Mouse (Mus musculus) forebrain, postnatal 0 days (tissue): Measurements from ENCODE around the gene Tmcc3. TPM values are rescaled to one million over a fixed set of nuclear protein-coding genes. Genes with fewer than 3 reads are reported as not detected.

Source experiments
- ATAC-seq: fragments of 200-750 bp; cut with Nextera tagmentation; 2 replicates; pipeline ENCODE4 v1.8.0; 2017; ENCODE audit warnings: mild to moderate bottlenecking, moderate library complexity
- DNase-seq: peaks from one replicate; pipeline ENCODE4 v3.0.0-alpha.2; 2015
- H3K27ac ChIP-seq: fragments of 300-500 bp; sonication (generic); 2 replicates; pipeline ENCODE4 v1.5.1; 2014; ENCODE audit warnings: low read depth, mild to moderate bottlenecking, antibody characterized with exemption, low read length, moderate library complexity, mixed read lengths
- H3K27me3 ChIP-seq: fragments of 300-500 bp; sonication (generic); 2 replicates; pipeline ENCODE4 v1.6.1; 2014; ENCODE audit warnings: mild to moderate bottlenecking, low read length, mixed read lengths; ENCODE audit not compliant: insufficient read depth
- H3K36me3 ChIP-seq: fragments of 300-500 bp; sonication (generic); 2 replicates; pipeline ENCODE4 v1.6.1; 2014; ENCODE audit warnings: mild to moderate bottlenecking, moderate library complexity; ENCODE audit not compliant: insufficient read depth
- H3K4me1 ChIP-seq: fragments of 300-500 bp; sonication (generic); 2 replicates; pipeline ENCODE4 v1.6.1; 2014; ENCODE audit warnings: antibody characterized with exemption; ENCODE audit not compliant: insufficient read depth
- H3K4me2 ChIP-seq: fragments of 300-500 bp; sonication (generic); 2 replicates; pipeline ENCODE4 v1.6.1; 2014; ENCODE audit warnings: low read depth, mild to moderate bottlenecking, moderate library complexity
- H3K4me3 ChIP-seq: fragments of 300-500 bp; sonication (generic); 2 replicates; pipeline ENCODE4 v1.5.1; 2014; ENCODE audit warnings: low read depth, low read length, mixed read lengths
- H3K9ac ChIP-seq: fragments of 300-500 bp; sonication (generic); 2 replicates; pipeline ENCODE4 v1.6.1; 2014; ENCODE audit warnings: mild to moderate bottlenecking
- H3K9me3 ChIP-seq: fragments of 300-500 bp; sonication (generic); 2 replicates; pipeline ENCODE4 v1.6.1; 2016; ENCODE audit warnings: low read length
- CTCF ChIP-seq: sonication (generic); IDR thresholded peaks from 2 replicates; pipeline ENCODE4 v1.5.1; 2016; ENCODE audit warnings: antibody characterized with exemption, control low read depth, low read depth
- WGBS: fragments of 180-500 bp; shearing (Covaris S2); extraction: QIAGEN DNeasy Blood & Tissue Kit; methylation state at CpG from one replicate; pipeline ENCODE4 v1.1.7; 2014; 5-methylcytosine and 5-hydroxymethylcytosine counted together
- polyA plus RNA-seq: library from polyadenylated mRNA; unstranded; fragments of >200 nt; fragmentation: Nextera tagmentation; extraction: Ambion mirVana; gene quantifications from 2 replicates; pipeline ENCODE4 v1.2.1, GENCODE M21; 2015
- total RNA-seq: library from RNA; depleted of rRNA; stranded (reverse); fragments of >200 nt; gene quantifications from 2 replicates; pipeline ENCODE4 v1.2.3, GENCODE M21; 2014

The Tmcc3 gene
- total and polyA plus RNA-seq, 2 experiments from 2014 or later: 7.5 to 10.2 TPM

GRCm38 (mm10) chr10:94521107-94521401, 209.3 kb downstream of the Tmcc3 start:
- Histone ChIP-seq H3K9ac (no peak overlapping the region), H3K4me1 (0 out of 2 replicates have a peak, but pooled peaks cover 12% of the 10 kb centered on the region), H3K9me3 (no peaks in the 10 kb centered on the region), H3K27ac (no peak overlapping the region), H3K4me2 (peak overlapping the region; percentile 28; the same call in 1 of the 2 replicates), H3K36me3 (no peaks in the 10 kb centered on the region), H3K27me3 (no peaks in the 10 kb centered on the region), H3K4me3 (no peak overlapping the region)
- DNase-seq (no peak), ATAC-seq (no peak)
- WGBS: 43% methylated on average over 3 of the region's 3 CpGs
- TF ChIP-seq CTCF: no peak

DNA sequence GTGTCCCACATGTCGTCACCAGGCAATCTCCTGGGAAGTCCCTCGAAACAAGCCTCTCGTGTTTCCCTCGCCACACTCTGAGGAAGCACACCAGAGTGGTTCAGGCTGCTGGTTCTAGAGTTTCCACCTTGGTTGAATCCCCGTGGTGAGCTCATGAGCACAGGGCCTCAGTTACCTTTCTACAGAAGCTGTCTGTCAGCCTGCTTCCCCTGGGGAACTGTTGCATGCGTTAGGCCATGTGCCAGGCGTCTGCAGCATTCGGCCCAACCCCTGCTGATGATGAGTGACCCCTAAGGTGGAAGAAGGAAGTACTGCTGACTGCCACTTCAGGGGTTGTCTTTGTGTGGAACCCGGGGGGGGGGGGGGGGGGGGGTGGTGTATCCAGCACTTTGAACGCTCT, 210.0 kb downstream of the Tmcc3 start:
- Histone ChIP-seq H3K9ac (no peak overlapping the region), H3K4me3 (no peak overlapping the region), H3K9me3 (no peaks in the 10 kb centered on the region), H3K27ac (no peak overlapping the region), H3K27me3 (no peaks in the 10 kb centered on the region), H3K4me2 (no peak overlapping the region), H3K4me1 (0 out of 2 replicates have a peak, but pooled peaks cover 12% of the 10 kb centered on the region), H3K36me3 (no peaks in the 10 kb centered on the region)
- no peak for TF ChIP-seq CTCF
- no peak for ATAC-seq
- WGBS: 38% methylated on average over 10 of the region's 10 CpGs
- DNase-seq: no peak

DNA sequence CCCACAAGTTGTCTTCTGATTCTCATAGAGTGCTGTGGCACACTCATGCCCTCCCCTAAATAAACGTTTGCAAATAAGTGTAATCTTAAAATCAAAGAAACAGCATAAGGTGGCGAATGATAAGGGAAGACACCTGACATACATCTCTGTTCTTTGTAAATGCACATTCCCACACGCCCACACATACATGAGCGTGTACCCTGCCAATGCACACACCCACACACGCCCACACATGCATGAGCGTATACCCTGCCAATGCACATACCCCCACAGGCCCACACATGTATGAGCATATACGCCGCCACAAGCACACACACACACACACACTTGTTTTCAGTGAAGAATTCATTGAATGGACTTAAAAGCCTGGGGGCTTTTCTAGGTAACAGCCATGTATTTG, 211.5 kb downstream of the Tmcc3 start:
- H3K27ac ChIP-seq: peak overlapping the region; percentile 15; the same call in 1 of the 2 replicates
- ATAC-seq (peak; percentile 38; the same call in 1 of the 2 replicates), DNase-seq (no peak)
- H3K4me2 ChIP-seq: peak overlapping the region; percentile 30; the same call in 1 of the 2 replicates
- no peaks in the 10 kb centered on the region for H3K36me3 ChIP-seq
- H3K9me3 ChIP-seq: no peaks in the 10 kb centered on the region
- WGBS: 72% methylated on average over 8 of the region's 8 CpGs
- H3K4me3 ChIP-seq: no peak overlapping the region
- H3K9ac ChIP-seq: no peak overlapping the region
- TF ChIP-seq CTCF: no peak
- 0 out of 2 replicates have a peak, but pooled peaks cover 12% of the 10 kb centered on the region for H3K4me1 ChIP-seq
- no peaks in the 10 kb centered on the region for H3K27me3 ChIP-seq

- H3K9ac ChIP-seq: 0 out of 2 replicates have a peak overlapping the region, but pooled peaks have one; percentile 1
- DNase-seq: peak; percentile 85
Measured at GRCm38 (mm10) chr10:94523711-94524156, 212.0 kb downstream of the Tmcc3 start.

GRCm38 (mm10) chr10:94524966-94525365, 213.2 kb downstream of the Tmcc3 start:
- DNase-seq: no peak
- no peaks in the 10 kb centered on the region for H3K9me3 ChIP-seq
- H3K4me3 ChIP-seq: no peak overlapping the region
- ATAC-seq: no peak
- H3K36me3 ChIP-seq: no peaks in the 10 kb centered on the region
- 72% methylated on average over 6 of the region's 6 CpGs for WGBS
- H3K9ac ChIP-seq: no peak overlapping the region
- H3K4me1 ChIP-seq: 0 out of 2 replicates have a peak, but pooled peaks cover 9% of the 10 kb centered on the region
- no peak for TF ChIP-seq CTCF
- no peaks in the 10 kb centered on the region for H3K27me3 ChIP-seq
- H3K27ac ChIP-seq: no peak overlapping the region
- H3K4me2 ChIP-seq: no peak overlapping the region

More at GRCm38 (mm10) chr10:94523711-94524156, 212.0 kb downstream of the Tmcc3 start:
- Histone ChIP-seq H3K27ac (0 out of 2 replicates have a peak overlapping the region, but pooled peaks have one; percentile 15), H3K9me3 (no peaks in the 10 kb centered on the region), H3K4me3 (no peak overlapping the region), H3K4me1 (0 out of 2 replicates have a peak, but pooled peaks cover 12% of the 10 kb centered on the region), H3K4me2 (peak overlapping the region; percentile 30), H3K36me3 (no peaks in the 10 kb centered on the region), H3K27me3 (no peaks in the 10 kb centered on the region)
- no peak for TF ChIP-seq CTCF
- ATAC-seq: peak; percentile 68
- WGBS: 8% methylated on average over 18 of the region's 18 CpGs

DNA sequence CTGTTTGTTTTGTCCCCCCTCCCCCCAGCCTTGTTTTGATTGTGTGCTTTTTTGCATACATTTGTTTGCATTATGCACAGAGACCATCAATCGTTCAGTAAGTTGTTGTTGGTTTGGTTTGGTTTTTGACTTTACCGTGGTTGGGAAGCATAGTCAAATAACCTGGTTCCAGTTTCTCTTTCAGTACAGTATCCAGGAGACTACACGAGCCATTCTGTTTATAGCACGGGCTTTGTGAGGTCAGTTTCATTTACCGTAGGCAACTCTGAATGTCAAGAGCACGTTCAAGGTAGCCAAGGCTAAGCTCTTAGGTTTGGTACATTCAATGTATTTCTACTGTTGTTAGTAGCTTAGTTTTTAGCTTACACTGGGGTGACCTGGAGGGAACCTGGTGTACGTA, 214.0 kb downstream of the Tmcc3 start:
- Histone ChIP-seq H3K9ac (no peak overlapping the region), H3K27me3 (no peaks in the 10 kb centered on the region), H3K27ac (no peak overlapping the region), H3K9me3 (no peaks in the 10 kb centered on the region), H3K36me3 (no peaks in the 10 kb centered on the region), H3K4me1 (0 out of 2 replicates have a peak, but pooled peaks cover 1% of the 10 kb centered on the region), H3K4me2 (no peak overlapping the region), H3K4me3 (no peak overlapping the region)
- no peak for TF ChIP-seq CTCF
- no peak for DNase-seq
- 88% methylated on average over 7 of the region's 7 CpGs for WGBS
- ATAC-seq: no peak

DNA sequence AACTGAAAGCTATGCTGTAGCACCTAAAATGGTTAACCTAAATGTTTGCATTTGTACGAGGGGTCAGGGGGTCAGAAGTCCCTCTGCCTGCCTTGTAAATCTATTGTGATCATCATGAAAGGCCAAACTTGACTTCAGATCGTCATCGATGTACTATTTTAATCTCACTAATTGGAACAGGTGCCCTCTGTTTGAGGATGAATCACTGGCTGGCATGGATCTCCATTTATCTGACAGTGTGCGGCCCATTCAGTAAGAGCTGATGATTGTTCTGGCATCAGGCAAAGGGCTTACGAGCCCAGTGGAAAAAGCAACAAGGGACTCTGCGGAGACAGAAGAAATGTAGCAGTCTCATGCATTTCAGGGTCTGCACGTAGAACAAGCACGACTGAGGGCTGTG, 215.1 kb downstream of the Tmcc3 start:
- no peaks in the 10 kb centered on the region for H3K9me3 ChIP-seq
- no peaks in the 10 kb centered on the region for H3K36me3 ChIP-seq
- H3K27me3 ChIP-seq: no peaks in the 10 kb centered on the region
- no peak for DNase-seq
- no peak overlapping the region for H3K27ac ChIP-seq
- H3K4me3 ChIP-seq: no peak overlapping the region
- H3K9ac ChIP-seq: no peak overlapping the region
- H3K4me1 ChIP-seq: no peaks in the 10 kb centered on the region
- 61% methylated on average over 8 of the region's 8 CpGs for WGBS
- no peak for ATAC-seq
- H3K4me2 ChIP-seq: no peak overlapping the region
- TF ChIP-seq CTCF: no peak
